Mouse (Mus musculus) embryonic facial prominence, embryonic 11.5 days (tissue): ENCODE data around the gene Nsmf. TPM values are rescaled to one million over a fixed set of nuclear protein-coding genes. Genes with fewer than 3 reads are reported as not detected.

Experiments
- ATAC-seq: fragments of 200-750 bp; cut with Nextera tagmentation; replicated peaks from 2 replicates; pipeline ENCODE4 v1.8.0; 2017; ENCODE audit warnings: low read depth; ENCODE audit not compliant: insufficient number of reproducible peaks, low FRiP score, low TSS enrichment
- DNase-seq: peaks from one replicate; pipeline ENCODE4 v3.0.0-alpha.2; 2015; ENCODE audit warnings: low spot score
- H3K27ac ChIP-seq: fragments of 300-500 bp; sonication (generic); replicated peaks from 2 replicates; pipeline ENCODE4 v1.5.1; 2014; ENCODE audit warnings: mild to moderate bottlenecking, low read depth, low read length, control low read depth
- H3K27me3 ChIP-seq: fragments of 300-500 bp; sonication (generic); 2 replicates; pipeline ENCODE4 v1.6.1; 2014; ENCODE audit warnings: mild to moderate bottlenecking, low read length, moderate library complexity, mixed read lengths; ENCODE audit not compliant: control insufficient read depth, insufficient read depth
- H3K36me3 ChIP-seq: fragments of 300-500 bp; sonication (generic); replicated peaks from 2 replicates; pipeline ENCODE4 v1.6.1; 2014; ENCODE audit warnings: low read depth, mild to moderate bottlenecking, low read length, moderate library complexity, mixed read lengths; ENCODE audit not compliant: control insufficient read depth, insufficient read depth
- H3K4me1 ChIP-seq: fragments of 300-500 bp; sonication (generic); 2 replicates; pipeline ENCODE4 v1.6.1; 2014; ENCODE audit warnings: low read length, mixed read lengths; ENCODE audit not compliant: control insufficient read depth, insufficient read depth
- H3K4me2 ChIP-seq: fragments of 300-500 bp; sonication (generic); 2 replicates; pipeline ENCODE4 v1.6.1; 2014; ENCODE audit warnings: low read depth, mild to moderate bottlenecking, control low read depth, low read length, moderate library complexity
- H3K4me3 ChIP-seq: fragments of 300-500 bp; sonication (generic); 2 replicates; pipeline ENCODE4 v1.5.1; 2014; ENCODE audit warnings: low read depth, low read length, control low read depth
- H3K9ac ChIP-seq: fragments of 300-500 bp; sonication (generic); replicated peaks from 2 replicates; pipeline ENCODE4 v1.6.1; 2014; ENCODE audit warnings: mild to moderate bottlenecking, control low read depth, low read length
- H3K9me3 ChIP-seq: fragments of 300-500 bp; sonication (generic); replicated peaks from 2 replicates; pipeline ENCODE4 v1.6.1; 2016; ENCODE audit warnings: mild to moderate bottlenecking, low read length, inconsistent platforms, mixed read lengths; ENCODE audit not compliant: control insufficient read depth
- WGBS: fragments of 180-500 bp; shearing (Covaris S2); extraction: QIAGEN DNeasy Blood & Tissue Kit; methylation state at CpG from one replicate; pipeline ENCODE4 v1.1.7; 2014; 5-methylcytosine and 5-hydroxymethylcytosine counted together
- polyA plus RNA-seq: library from polyadenylated mRNA; unstranded; fragments of >200 nt; fragmentation: Nextera tagmentation; extraction: Ambion mirVana; gene quantifications from 2 replicates; pipeline ENCODE4 v1.2.1, GENCODE M21; 2014

The Nsmf gene
- polyA plus RNA-seq, 1 experiment from 2014 or later: 29.5 TPM

GRCm38 (mm10) chr2:25051450-25051849 is 2.7 kb upstream of the Nsmf start:
- 83% methylated on average over 8 of the region's 8 CpGs for WGBS
- no peak overlapping the region for H3K9ac ChIP-seq
- no peak for ATAC-seq

GRCm38 (mm10) chr2:25053101-25053500 is 1.1 kb upstream of the Nsmf start:
- no peak overlapping the region for H3K9ac ChIP-seq
- H3K4me3 ChIP-seq: no peak overlapping the region
- peaks cover 4% of the 10 kb centered on the region; the same call in 1 of the 2 replicates for H3K4me1 ChIP-seq
- no peak for DNase-seq
- H3K27ac ChIP-seq: no peak overlapping the region
- no peaks in the 10 kb centered on the region for H3K36me3 ChIP-seq
- no peaks in the 10 kb centered on the region for H3K9me3 ChIP-seq
- H3K4me2 ChIP-seq: no peak overlapping the region
- H3K27me3 ChIP-seq: no peaks in the 10 kb centered on the region
- 86% methylated on average over 6 of the region's 6 CpGs for WGBS
- no peak for ATAC-seq

More at GRCm38 (mm10) chr2:25051450-25051849, 2.7 kb upstream of the Nsmf start:
- peaks cover 4% of the 10 kb centered on the region; the same call in 1 of the 2 replicates for H3K4me1 ChIP-seq
- no peak for DNase-seq
- no peaks in the 10 kb centered on the region for H3K36me3 ChIP-seq
- no peak overlapping the region for H3K27ac ChIP-seq
- no peaks in the 10 kb centered on the region for H3K9me3 ChIP-seq
- H3K4me3 ChIP-seq: no peak overlapping the region
- no peak overlapping the region for H3K4me2 ChIP-seq
- H3K27me3 ChIP-seq: no peaks in the 10 kb centered on the region

GRCm38 (mm10) chr2:25055068-25055405 is 882 bp downstream of the Nsmf start:
- H3K27ac ChIP-seq: no peak overlapping the region
- DNase-seq (no peak), ATAC-seq (peak; percentile 20; the same call in 1 of the 2 replicates)

GRCm38 (mm10) chr2:25055409-25056155 is 1.4 kb downstream of the Nsmf start:
- ATAC-seq: no peak
- H3K27ac ChIP-seq: no peak overlapping the region

More at GRCm38 (mm10) chr2:25055068-25055405, 882 bp downstream of the Nsmf start:
- Histone ChIP-seq H3K4me3 (peak overlapping the region; percentile 81), H3K4me1 (peaks cover 4% of the 10 kb centered on the region; the same call in 1 of the 2 replicates), H3K4me2 (peak overlapping the region; percentile 82), H3K9me3 (no peaks in the 10 kb centered on the region), H3K9ac (peak overlapping the region; percentile 86), H3K36me3 (no peaks in the 10 kb centered on the region), H3K27me3 (no peaks in the 10 kb centered on the region)
- WGBS: 72% methylated on average over 2 of the region's 2 CpGs

GRCm38 (mm10) chr2:25058926-25059325 is 4.8 kb downstream of the Nsmf start:
- H3K4me2 ChIP-seq: no peak overlapping the region
- ATAC-seq (no peak), DNase-seq (no peak)
- H3K4me1 ChIP-seq: peaks cover 4% of the 10 kb centered on the region; the same call in 1 of the 2 replicates
- H3K27me3 ChIP-seq: no peaks in the 10 kb centered on the region
- no peak overlapping the region for H3K4me3 ChIP-seq
- 88% methylated on average over 7 of the region's 7 CpGs for WGBS
- H3K27ac ChIP-seq: no peak overlapping the region
- H3K36me3 ChIP-seq: no peaks in the 10 kb centered on the region
- H3K9me3 ChIP-seq: no peaks in the 10 kb centered on the region
- H3K9ac ChIP-seq: no peak overlapping the region

More at GRCm38 (mm10) chr2:25055409-25056155, 1.4 kb downstream of the Nsmf start:
- Histone ChIP-seq H3K4me2 (peak overlapping the region; percentile 82), H3K36me3 (no peaks in the 10 kb centered on the region), H3K9ac (no peak overlapping the region; the same call in 1 of the 2 replicates), H3K27me3 (no peaks in the 10 kb centered on the region), H3K4me1 (peaks cover 4% of the 10 kb centered on the region; the same call in 1 of the 2 replicates), H3K9me3 (no peaks in the 10 kb centered on the region), H3K4me3 (peak overlapping the region; percentile 81)
- WGBS: 91% methylated on average over 21 of the region's 21 CpGs
- DNase-seq: no peak

- 92% methylated on average over 5 of the region's 5 CpGs for WGBS
- H3K36me3 ChIP-seq: no peaks in the 10 kb centered on the region
- DNase-seq: no peak
Measured at GRCm38 (mm10) chr2:25063523-25063922, 9.4 kb downstream of the Nsmf start.

GRCm38 (mm10) chr2:25064285-25064684 is 10.1 kb downstream of the Nsmf start:
- no peaks in the 10 kb centered on the region for H3K4me1 ChIP-seq
- no peak overlapping the region for H3K9ac ChIP-seq
- no peaks in the 10 kb centered on the region for H3K36me3 ChIP-seq
- DNase-seq (no peak), ATAC-seq (no peak)
- no peak overlapping the region for H3K4me3 ChIP-seq
- no peaks in the 10 kb centered on the region for H3K9me3 ChIP-seq
- H3K27me3 ChIP-seq: no peaks in the 10 kb centered on the region
- 91% methylated on average over 1 of the region's 1 CpGs for WGBS
- no peak overlapping the region for H3K27ac ChIP-seq
- no peak overlapping the region for H3K4me2 ChIP-seq

More at GRCm38 (mm10) chr2:25063523-25063922, 9.4 kb downstream of the Nsmf start:
- no peak for ATAC-seq
- no peak overlapping the region for H3K4me3 ChIP-seq
- H3K9ac ChIP-seq: no peak overlapping the region
- no peak overlapping the region for H3K4me2 ChIP-seq
- H3K27me3 ChIP-seq: no peaks in the 10 kb centered on the region
- H3K9me3 ChIP-seq: no peaks in the 10 kb centered on the region
- H3K27ac ChIP-seq: no peak overlapping the region
- H3K4me1 ChIP-seq: no peaks in the 10 kb centered on the region

- Histone ChIP-seq H3K9ac (no peak overlapping the region), H3K36me3 (no peaks in the 10 kb centered on the region), H3K27me3 (no peaks in the 10 kb centered on the region), H3K9me3 (no peaks in the 10 kb centered on the region), H3K4me1 (no peaks in the 10 kb centered on the region), H3K4me2 (no peak overlapping the region), H3K27ac (no peak overlapping the region), H3K4me3 (no peak overlapping the region)
- DNase-seq (no peak), ATAC-seq (no peak)
Measured at GRCm38 (mm10) chr2:25065537-25065936, 11.4 kb downstream of the Nsmf start.
